Mouse (Mus musculus): ENCODE measurements at regions not wholly inside any gene's neighbourhood (a gene's known extent, or its start where the extent isn't known, plus 50 kb on each side); places are given as distances from the start of the nearest gene placed in this dataset.

DNA sequence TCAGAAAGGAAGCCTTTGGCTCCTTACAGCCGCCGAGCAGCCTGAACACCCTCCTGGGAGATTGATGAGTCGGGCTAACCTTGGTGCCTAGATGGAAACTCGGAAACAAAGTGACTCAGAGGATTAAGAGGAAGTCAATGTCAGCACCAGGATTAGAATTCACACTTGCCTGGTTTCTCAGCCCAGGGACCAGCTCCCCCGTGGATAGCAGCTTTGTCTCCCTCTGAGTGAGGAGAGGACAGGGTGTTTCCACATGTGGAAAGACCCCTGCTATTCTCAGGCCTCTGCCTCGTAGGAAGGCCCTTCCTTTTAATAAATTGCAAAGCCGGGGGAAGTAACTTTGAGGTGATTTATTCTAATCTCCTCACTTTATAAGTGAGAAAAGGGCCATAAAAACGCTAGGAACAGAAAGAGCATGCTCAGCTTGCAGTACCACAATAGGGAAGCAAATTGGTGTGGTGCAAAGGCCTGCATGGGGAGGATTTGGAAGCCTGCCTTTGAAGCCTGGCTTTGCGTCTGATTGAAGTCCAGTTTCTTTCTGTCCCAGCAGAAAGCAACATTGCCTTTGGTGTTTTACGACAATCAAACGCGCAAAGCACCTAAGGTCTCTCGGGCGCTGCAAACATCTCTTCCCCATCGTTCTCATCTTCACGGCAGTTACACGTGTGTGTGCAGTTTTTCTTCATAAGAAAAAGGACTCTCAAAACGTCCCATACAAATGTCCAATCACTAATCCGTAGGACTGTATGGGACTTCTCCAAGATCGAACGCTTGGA lies 242.8 kb downstream of the Ndfip2 start:
- DNase-seq (ENCODE audit: low read depth) = peak; percentile 62

DNA sequence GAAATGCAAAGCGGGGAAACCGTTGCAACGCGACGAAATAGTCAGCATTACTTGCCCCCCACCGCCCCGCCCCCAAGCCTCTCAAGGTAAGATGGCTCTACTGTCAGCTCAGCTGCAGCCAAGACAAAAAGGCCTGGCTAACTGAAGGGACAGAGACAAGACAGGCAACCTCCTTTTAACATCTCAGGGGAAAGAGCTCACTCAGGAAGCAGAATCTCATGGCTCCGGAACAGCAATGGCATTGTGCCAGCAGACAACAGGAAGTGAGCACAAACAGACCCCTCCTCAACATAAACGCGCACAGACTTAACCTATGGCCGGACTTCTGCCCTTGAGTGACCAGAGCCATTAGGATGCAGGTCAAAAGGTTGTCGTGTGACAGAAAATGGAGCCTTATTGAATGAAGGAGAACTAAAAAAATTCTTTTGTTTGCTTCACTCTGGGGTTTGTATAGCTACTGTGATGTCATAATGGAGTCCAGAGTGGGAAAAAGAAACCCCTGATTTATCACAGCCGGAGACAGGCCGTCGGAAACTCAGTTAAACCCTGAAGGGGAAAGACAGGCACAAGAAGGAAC lies 241.0 kb downstream of the Ndfip2 start:
- no peak for DNase-seq (ENCODE audit: low read depth)

DNA sequence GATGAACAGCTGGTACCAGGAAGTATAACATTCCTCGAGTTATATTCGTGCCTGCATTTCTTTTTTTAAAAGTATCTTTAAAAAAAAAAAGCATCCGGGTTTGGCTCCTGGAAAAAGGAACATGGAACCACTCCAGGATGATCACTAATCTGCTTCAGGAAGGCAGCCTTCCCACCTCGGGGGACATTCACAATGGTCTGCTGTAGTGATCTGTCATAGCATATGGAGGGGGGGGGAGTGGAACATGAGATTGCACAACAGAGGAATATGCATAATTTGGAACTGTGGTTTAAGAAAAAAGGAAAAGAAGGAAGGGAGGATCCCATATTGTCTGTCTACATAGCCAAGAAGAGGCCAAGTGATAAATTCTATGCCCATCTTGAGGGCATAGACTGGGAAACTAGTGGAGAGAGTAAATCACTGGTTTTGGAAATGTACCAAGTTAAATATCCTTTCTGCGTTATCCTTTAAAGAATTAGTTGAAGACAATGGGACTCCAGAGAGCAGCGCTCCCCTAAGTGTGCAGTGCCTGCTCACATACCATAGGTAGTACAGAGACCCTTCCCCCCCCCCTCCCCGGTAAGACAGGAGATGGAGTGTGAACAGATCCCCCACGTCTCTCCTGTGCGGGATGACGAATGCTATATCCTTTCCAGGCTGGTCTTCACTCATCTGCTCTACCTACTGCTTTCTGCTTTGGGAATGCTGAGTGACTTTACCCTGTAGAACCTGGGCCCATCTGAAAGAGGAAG lies 240.0 kb downstream of the Ndfip2 start:
- peak; percentile 39 for DNase-seq (ENCODE audit: low read depth)

DNA sequence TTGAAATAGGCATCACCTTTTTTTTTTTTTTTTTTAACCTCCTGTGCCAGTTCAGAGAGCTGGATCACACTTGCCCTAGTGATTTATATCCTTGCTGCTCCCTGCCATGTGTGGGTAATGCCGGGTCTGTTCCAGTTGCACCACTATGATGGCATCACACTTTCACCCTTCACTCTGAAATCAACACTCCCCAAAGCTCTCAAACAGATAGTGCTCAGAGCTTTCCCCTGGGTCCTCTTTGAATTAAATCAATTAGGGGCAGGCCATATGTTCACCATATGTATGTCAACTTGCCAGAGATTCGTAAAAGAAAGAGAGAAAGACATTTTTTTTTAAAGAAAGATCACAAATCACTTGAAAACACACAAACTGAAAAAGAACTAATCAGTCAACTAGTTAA lies 236.8 kb downstream of the Ndfip2 start:
- DNase-seq (ENCODE audit: low read depth) = peak; percentile 85

DNA sequence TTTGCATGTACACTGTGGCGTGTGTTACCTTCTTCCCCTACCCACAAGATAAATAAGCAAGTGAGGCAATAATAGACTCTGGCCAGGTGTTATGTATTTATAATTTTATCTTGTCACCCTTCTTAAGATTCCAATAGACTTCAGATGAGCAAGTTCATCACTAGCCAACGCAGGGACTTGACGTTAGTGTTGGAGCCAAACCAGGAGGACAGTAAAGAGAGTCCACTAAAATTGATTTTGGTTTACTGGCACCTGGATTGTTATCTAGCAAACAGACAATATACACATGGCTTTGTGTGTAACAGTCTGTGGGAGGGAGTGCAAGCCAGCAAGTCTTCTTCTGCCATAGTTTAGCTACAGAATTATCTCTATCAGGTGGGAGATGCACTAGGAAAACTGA lies 236.0 kb downstream of the Ndfip2 start:
- DNase-seq (ENCODE audit: low read depth) = no peak

DNA sequence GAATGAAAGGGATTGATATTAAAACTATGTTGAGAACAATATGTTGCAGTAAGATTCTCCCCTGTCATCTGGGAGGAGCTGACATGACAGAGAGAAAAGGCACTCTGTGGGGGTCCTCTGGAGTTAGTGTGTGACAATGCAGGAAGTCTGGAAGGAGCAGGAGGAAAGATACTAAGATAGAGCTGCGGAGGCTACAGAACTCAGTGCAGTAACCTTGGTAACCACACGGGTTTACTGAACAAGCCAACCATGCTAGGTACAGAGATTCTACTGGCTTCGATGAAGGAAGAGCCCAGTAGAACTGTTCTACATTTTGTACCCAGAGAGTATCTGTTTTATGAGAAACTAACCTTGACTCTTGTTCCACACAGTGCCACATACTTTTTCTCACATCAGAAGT lies 231.8 kb downstream of the Ndfip2 start:
- no peak for DNase-seq (ENCODE audit: low read depth)

DNA sequence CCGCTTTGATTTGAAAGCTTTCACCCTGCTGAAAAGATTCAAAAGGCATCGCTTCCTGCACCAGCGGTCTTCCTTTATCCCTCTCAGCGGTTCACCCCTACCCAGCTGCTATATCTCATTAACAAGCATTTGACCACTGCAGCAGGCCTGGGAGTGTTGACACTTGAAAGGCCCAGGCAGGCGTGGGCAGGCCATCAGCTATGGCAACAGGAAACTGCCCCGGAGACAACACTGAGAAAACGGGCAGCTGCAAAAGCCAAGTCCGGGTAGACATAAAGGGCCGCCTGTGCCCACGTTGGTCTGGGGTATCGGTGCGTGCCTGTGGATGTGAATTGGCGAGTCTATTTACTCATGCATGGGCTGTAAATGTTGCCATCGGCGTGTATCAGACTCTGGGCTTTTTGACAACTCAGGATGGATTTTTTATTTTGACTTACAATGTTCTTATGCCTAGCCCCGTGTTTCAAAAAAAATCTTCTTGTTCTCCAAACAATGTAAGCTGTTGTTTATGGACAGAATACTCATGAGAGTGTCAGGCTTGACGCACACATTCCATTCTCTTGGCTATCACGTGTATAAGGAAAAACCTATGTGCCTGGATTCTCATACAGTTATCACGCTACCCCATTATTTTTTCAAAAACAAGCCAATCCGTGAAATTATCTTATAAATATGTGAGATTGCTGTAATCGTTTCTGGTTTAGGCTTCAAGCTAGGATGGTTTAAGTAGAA lies 225.1 kb downstream of the Ndfip2 start:
- peak; percentile 58 for DNase-seq (ENCODE audit: low read depth)

DNA sequence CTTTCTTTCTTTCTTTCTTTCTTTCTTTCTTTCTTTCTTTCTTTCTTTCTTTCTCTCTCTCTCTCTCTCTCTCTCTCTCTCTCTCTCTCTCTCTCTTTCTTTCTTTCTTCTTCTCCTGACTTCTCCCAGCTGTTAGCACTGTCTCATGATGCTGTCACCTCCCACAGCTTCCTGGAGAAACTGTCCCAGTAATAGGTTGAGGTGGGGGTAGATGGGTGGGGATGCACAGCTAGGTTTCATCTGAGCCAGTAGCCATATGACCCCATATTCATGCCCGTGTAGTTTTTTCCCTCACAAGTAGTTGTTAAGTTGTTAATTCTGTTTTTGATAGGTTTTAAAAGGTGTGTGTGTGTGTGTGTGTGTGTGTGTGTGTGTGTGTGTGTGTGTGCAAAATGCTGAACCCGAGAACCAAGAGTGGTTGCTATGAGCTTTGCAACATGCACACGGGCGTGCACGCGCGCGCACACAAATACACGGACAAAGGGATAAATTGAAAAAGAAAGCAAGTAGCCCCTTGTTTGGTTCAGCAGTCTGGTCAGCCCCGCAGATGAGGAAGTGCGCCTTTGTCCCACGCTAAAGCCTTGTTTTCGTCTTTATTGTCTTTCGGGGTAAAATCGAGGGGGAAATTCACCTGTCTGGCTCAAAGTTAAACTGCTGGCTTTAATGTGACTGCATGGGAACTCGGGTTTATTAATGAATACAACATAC lies 224.4 kb downstream of the Ndfip2 start:
- peak; percentile 31 for DNase-seq (ENCODE audit: low read depth)

DNA sequence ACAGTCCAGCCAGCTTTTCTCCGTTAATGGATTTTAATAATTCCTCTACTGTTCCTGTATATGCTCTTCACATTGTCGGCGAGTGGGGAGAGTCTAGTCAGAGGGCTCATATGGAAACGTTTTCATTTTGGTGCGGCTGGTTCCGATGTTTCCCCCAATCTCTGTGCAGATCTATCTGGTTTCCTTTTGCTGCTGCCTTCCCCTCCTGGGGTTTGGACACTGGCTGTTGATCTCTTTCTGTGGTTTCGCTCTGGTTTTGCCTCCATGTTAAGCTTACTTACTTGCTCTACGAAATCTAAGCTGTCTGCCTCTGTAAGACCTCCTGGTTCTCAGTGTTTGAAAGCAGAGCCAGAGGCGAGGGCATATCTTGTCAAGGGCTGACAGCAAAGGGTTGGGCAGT lies 221.7 kb downstream of the Ndfip2 start:
- no peak for DNase-seq (ENCODE audit: low read depth)

DNA sequence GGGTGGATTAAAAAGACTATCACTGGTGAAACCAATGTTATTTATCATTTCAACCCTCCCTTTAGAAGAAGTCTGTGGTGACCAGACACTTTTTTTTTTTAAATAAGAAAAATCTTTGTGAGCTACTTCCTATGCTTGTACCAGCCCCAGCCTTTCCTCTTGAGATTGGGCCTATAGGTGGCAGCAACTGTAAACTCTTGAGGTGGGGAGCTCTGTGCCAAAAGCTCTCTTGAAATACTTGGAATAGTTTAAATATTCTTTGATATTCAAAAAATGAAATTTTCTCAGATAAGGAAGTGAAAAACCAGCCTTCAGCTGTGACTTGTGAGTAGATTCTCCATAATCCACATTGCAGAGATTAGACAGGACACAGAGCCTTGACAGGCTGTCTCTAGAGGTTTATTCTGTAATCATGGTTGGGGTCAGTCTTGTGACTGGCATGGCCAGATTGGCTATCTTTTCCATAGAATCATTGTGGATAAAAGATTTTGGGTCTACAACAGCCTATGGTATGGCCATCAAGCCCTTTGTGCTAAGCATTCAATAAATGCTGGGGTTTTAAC lies 216.7 kb downstream of the Ndfip2 start:
- peak; percentile 79 for DNase-seq (ENCODE audit: low read depth)

DNA sequence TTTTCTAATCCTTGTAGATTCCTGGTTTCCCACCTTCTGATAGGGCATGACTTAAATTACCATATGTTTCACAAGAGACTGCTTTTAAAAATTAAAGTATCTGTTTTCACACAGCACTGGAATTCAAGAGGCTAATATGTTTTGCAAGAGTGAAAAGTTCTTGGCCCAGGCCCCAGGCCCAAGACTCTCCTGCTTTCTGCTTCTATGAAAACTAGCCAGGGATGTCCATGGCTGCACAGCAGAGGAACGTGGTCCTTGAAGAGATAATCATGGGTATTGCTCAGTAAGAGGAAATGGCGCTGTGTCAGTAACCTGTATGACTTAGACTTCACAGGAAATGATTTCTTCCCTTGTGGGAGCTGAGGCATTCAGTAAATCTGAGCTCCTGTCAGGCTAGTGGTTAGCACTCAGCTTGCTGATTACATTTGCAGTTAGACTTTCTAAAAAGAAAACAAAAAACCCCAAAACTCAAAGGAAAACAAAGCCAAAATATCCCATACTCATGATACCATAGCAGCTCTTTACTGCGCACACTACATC lies 190.6 kb downstream of the Ndfip2 start:
- DNase-seq (ENCODE audit: low read depth) = peak; percentile 72

DNA sequence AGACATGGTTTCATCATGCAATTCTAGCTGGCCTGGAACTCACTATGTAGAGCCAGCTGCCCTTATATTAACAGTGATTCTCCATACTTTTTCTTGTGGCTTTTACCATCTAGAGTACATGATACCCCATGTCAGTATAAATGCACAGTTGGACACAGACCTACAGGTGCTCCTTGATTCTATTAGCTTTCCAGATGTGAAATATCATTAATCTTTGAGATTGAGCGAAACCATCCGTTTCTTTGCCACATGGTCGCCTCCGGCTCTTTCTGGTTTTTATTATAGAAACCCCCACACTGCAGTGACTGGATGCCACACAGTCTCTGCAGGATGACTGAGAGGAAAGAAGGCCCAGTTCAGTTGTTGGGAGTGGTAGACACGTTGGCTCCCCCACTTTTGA lies 188.7 kb downstream of the Ndfip2 start:
- no peak for DNase-seq (ENCODE audit: low read depth)

DNA sequence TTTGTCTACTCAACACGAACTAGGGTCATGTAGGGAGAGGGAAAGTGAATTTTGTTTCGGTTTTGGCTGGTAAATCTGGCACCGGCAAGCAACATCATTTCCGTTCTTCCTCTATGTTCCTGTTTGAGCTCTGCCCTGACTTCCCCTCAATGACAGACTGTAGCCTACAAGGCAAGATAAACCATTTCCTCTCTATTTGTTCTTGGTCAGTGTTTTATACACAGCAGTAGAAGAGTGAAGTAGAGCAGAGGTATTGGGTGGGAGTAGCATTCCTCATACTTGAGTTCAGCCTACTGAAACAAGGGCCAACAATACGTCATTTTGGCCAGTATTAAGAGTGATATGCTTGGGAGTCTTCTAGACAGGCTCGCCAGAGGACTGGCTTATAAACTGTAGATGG lies 177.0 kb downstream of the Ndfip2 start:
- no peak for DNase-seq (ENCODE audit: low read depth)

DNA sequence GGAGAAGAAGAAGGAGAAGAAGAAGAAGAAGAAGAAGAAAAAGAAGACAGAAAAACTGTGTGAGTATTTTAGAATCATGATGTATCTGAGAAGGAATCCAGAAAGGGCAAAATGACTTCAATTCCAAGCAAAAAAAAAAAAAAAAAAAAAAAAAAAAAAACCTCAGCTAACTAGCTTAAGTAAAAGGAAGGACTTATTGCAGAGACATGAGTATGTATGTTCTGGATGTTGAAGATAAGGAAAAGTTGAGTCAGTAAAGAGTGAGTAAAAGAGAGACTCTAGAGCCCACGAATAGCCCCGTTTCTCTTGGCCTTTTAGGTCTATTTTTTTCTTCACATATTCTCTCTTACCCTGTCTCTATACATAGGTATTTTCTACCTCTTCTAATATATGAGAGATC lies 175.1 kb downstream of the Ndfip2 start:
- no peak for DNase-seq (ENCODE audit: low read depth)

DNA sequence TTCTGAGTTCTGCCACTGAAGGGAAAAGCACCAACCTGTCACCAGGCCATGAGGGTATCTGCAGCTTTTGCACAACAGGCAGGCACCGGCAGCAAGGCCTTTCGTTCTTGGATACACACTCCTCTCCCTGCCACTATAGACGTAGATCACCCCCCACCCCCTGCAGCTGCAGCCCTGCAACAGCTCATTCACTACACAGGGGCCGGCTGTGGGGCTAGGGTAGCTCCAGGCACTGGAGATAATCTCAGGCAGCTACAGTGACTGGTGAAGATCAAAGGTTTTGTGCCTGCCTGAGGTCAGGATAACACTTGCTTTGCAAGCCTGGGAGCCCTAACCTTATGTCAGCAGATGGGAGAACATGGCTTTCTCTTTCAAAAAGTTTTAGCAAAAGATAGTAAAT lies 174.3 kb downstream of the Ndfip2 start:
- no peak for DNase-seq (ENCODE audit: low read depth)

DNA sequence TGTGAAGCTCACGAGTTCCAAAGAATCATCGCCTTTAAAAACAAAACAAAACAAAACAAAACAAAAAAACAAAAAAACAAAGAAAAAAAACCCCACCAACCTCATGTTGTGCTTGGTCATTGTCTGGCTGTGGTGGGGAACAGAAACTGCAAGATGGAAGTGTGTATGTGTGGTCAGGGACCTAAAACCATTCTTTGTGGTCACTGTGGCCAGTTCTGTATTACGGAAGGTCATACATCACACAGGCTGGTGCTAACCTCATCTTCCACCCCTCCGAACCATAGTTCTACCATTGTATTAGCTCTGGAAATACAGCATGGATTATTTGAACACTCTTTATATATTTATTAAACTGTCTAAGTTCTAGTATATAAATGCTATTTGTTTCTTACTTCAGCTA lies 173.2 kb downstream of the Ndfip2 start:
- no peak for DNase-seq (ENCODE audit: low read depth)

DNA sequence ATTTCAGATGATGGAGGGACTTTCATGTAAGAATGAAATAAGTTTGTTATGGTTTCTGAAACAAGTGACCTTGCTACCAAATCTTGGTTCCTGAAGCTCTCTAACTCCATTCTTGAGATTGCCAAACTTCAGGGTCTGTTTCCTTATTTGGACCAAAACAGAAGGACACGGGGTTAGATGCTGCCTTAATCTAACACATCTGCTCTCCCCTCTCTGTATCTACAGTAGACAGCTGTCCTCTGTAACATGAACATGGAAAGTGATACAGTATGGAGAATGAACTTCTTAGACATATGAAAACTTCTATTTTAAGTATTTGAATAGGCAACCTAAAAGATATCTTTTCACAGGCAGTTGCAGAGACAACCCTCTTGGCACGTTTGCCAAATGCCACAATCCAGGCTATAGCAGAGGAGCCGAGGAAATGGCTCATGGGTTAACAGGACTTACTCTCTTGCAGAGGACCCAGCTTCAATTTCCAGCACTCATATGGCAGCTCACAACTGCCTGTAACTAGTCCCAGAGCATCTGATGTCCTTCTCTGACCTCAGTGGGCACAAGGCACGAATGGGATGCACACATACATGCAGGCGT lies 171.4 kb downstream of the Ndfip2 start:
- DNase-seq (ENCODE audit: low read depth) = no peak

DNA sequence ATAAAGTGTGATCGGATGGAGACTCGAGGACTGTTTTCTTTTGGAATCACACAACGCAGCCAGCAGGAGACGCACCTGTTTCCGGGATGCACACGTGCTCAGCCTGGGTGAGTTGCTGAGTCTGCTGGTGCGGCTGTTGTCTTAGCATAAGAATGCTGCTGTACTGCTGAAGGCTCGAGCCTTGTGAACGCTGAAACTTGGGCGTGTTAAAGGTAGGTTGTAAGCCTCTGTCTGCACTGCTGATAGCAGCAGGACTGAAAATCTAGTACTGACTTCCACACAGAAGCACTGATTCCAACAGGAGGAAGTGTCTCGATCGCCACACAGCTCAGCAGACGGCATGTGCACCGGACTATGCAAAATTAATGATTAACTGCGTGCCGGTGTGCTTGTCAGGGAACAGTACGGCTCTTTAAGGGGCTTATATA lies 169.1 kb downstream of the Ndfip2 start:
- no peak for DNase-seq (ENCODE audit: low read depth)

DNA sequence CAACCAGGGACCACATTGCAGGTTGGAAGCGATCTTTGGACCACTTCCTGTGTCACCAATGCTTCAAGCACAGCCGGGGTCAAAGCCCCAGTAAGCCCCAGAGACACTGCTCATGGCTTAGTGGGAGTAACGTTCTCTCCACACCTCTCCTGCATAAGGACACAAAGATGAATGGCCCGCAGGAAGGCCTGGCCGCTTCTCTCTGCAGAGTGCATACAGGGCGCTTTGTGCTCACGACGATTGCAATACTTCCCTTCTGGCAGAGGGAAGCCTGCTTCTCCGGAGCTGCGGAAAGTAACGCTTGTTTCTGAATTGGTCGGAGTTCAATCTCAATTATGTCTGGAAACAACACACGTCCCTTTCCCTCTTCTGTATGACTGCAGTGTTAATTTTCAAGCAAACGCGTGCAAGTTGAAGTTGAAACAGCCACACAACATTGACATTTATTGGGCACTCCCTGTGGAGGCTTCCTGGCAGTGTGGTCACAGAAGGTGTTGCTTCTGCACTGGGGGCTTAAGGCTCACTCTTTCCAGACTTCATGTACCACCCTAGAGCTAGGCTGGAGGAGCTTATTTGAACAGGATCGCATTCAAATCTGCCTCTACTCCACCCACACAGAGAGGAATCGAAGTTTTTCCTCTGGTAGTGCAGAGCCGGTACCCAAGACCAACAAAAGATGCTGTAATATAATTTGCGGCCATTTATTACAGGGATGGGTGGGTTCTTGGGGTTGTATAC lies 168.4 kb downstream of the Ndfip2 start:
- no peak for DNase-seq (ENCODE audit: low read depth)

DNA sequence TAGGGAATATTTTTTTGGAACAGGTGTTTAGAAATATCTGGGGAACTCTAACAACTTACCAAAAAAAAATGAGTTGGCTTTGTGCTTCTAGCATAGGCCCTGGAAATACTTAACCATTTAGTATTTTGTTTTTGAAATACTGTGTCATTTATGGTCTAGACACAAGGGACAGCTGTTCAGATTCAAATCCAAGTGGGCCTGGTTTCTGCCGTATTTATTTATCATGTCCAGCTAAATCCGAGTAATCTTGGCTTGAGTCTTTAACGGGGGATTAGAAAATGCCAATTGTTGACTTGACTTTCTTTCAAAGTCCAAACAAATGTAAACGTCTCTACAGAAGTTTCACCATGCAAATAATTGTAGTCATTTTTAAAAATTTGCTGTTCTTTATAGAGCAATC lies 159.6 kb downstream of the Ndfip2 start:
- no peak for DNase-seq (ENCODE audit: low read depth)

All from NIH3T3 (cell line).